Mouse (Mus musculus) limb, embryonic 14.5 days (tissue): ENCODE measurements around the gene Rab3ip. TPM values are rescaled to one million over a fixed set of nuclear protein-coding genes. Genes with fewer than 3 reads are reported as not detected.

Experiments
- ATAC-seq: fragments of 200-750 bp; cut with Nextera tagmentation; 2 replicates; pipeline ENCODE4 v1.8.0; 2017; ENCODE audit warnings: low read depth, moderate number of reproducible peaks, moderate TSS enrichment; ENCODE audit not compliant: low FRiP score
- DNase-seq: peaks from one replicate; pipeline ENCODE4 v3.0.0-alpha.2; 2015; ENCODE audit warnings: low spot score
- H3K27ac ChIP-seq: fragments of 300-500 bp; sonication (generic); replicated peaks from 2 replicates; pipeline ENCODE4 v1.5.1; 2014; ENCODE audit warnings: low read depth, mild to moderate bottlenecking, low read length, moderate library complexity, mixed read lengths
- H3K27me3 ChIP-seq: fragments of 300-500 bp; sonication (generic); 2 replicates; pipeline ENCODE4 v1.6.1; 2014; ENCODE audit warnings: low read length, mixed read lengths; ENCODE audit not compliant: control insufficient read depth, insufficient read depth
- H3K36me3 ChIP-seq: fragments of 300-500 bp; sonication (generic); 2 replicates; pipeline ENCODE4 v1.6.1; 2014; ENCODE audit warnings: mild to moderate bottlenecking, low read length, moderate library complexity, mixed read lengths; ENCODE audit not compliant: control insufficient read depth, insufficient read depth
- H3K4me1 ChIP-seq: fragments of 300-500 bp; sonication (generic); 2 replicates; pipeline ENCODE4 v1.6.1; 2014; ENCODE audit warnings: antibody characterized with exemption, low read length, mixed read lengths; ENCODE audit not compliant: control insufficient read depth, insufficient read depth
- H3K4me2 ChIP-seq: fragments of 300-500 bp; sonication (generic); replicated peaks from 2 replicates; pipeline ENCODE4 v1.6.1; 2014; ENCODE audit warnings: low read depth, mild to moderate bottlenecking, low read length, moderate library complexity; ENCODE audit not compliant: severe bottlenecking
- H3K4me3 ChIP-seq: fragments of 300-500 bp; sonication (generic); replicated peaks from 2 replicates; pipeline ENCODE4 v1.5.1; 2014; ENCODE audit warnings: low read length
- H3K9ac ChIP-seq: fragments of 300-500 bp; sonication (generic); 2 replicates; pipeline ENCODE4 v1.6.1; 2014; ENCODE audit warnings: mild to moderate bottlenecking, low read depth, low read length, moderate library complexity; ENCODE audit not compliant: severe bottlenecking
- H3K9me3 ChIP-seq: fragments of 300-500 bp; sonication (generic); 2 replicates; pipeline ENCODE4 v1.6.1; 2016; ENCODE audit warnings: low read length; ENCODE audit not compliant: control insufficient read depth
- POLR2A ChIP-seq: fragments of 200-500 bp; IDR thresholded peaks from 2 replicates; pipeline ENCODE4 v1.8.0; 2012; ENCODE audit warnings: inconsistent platforms, mild to moderate bottlenecking, moderate library complexity, borderline replicate concordance; ENCODE audit not compliant: insufficient read depth, insufficient read length; ENCODE audit errors: extremely low read depth
- WGBS: fragments of 180-500 bp; shearing (Covaris S2); extraction: QIAGEN DNeasy Blood & Tissue Kit; methylation state at CpG from one replicate; pipeline ENCODE4 v1.1.7; 2014; 5-methylcytosine and 5-hydroxymethylcytosine counted together
- polyA plus RNA-seq, 2 experiments: library from polyadenylated mRNA; depleted of rRNA in 1 of 2; stranded (reverse) in 1 of 2; unstranded in 1 of 2; fragments of >200 nt; fragmentation: Nextera tagmentation in 1 of 2; extraction: Ambion mirVana in 1 of 2; gene quantifications; 2 replicates each; pipeline versions ENCODE4 v1.2.1 to v1.2.3; 2012 to 2014

The Rab3ip gene
- polyA plus RNA-seq, 2 experiments, result 24.3 to 27.0 TPM

DNA sequence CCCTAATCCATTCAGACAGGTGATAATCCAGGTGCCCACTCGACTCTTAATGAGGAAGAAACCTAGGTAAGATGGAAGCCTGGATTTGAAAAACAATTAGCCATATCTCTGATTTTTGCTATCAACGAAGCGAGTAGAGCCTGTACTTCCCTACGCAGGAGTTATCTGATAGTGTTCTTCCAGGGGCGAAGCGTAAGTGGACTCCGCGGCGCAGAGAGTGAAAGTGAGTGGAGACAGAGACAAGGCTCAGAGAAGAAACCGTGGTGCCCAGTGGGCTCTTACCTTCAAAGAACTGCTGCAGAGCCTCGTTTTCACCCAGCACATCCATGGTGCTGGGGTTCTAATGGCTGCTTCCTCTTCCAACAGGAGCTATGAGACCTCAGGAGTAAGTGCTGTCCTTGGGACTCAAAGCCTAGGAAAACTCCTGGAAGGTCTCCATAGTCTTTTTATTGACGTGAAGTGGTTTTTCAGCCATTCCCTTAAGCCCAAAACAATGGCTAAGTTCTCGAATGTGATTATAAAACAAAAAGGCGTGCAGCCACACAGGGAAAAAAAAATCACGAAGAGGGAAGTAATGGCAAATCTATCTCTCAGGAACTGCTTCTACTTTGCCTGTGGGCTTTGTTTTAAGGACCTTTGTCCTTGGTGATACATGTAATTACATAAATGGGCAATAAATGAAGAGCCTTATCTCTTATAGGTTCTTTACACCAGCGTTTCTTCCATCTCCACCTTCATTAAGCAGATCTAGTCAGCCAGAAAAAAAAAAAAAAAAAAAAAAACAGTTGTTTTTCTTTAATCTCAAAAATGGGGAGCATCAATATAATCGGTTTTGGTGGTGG lies 54.0 kb downstream of the Rab3ip start, which contains the start of gene Myrfl:
Myrfl (minus strand) TSS at position 584 of the 842 bp plus-strand sequence.
- Histone ChIP-seq H3K4me3 (no peak within 1 kb of the TSS), H3K27me3 (no peaks in the 10 kb centered on the region), H3K36me3 (no peaks in the 10 kb centered on the region), H3K4me1 (peaks cover 7% of the 10 kb centered on the region; the same call in 1 of the 2 replicates), H3K27ac (no peak within 1 kb of the TSS), H3K4me2 (no peak within 1 kb of the TSS), H3K9ac (no peak within 1 kb of the TSS), H3K9me3 (no peaks in the 10 kb centered on the region)
- ATAC-seq (no peak), DNase-seq (no peak)
- no peak for TF ChIP-seq POLR2A
- WGBS, result 83% methylated on average over 17 of the region's 17 CpGs

DNA sequence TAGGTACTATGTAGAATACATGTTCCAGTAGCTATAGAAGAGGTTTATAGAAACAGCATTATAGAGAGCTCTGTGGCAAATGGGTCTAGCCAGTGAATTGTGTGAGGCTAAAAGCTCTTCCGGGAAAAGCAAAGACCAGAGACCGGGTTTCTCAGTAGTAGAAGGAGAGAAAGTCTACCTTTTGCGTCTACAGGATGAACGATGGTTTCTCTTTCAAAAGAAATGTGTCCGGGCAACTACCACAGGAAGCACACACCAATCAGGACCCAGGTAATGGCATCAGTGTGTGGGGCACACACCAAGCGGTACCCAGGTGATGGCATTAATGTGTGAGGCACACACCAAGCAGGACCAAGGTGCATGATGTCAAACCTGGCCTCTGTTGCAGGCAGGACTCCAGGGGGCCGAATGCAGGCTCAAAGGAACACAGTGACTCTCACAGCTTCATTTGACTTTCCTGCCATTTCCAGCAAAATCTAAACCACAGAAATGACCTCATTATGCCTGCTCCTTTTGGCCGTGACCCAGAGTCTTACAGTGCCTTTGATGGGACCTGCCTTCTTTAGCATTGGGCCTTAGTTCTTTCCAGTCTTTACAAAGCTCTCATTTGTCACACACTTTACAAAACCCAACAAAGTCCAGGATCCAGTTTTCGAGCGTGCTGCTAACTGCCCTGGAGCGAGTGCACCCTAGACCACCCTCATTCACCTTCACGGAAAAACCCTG lies 55.3 kb downstream of the Rab3ip start:
- no peak overlapping the region for H3K27ac ChIP-seq
- H3K36me3 ChIP-seq, result no peaks in the 10 kb centered on the region
- H3K9ac ChIP-seq, result no peak overlapping the region
- H3K4me1 ChIP-seq, result peaks cover 9% of the 10 kb centered on the region; the same call in 1 of the 2 replicates
- DNase-seq (peak; percentile 56), ATAC-seq (no peak)
- no peaks in the 10 kb centered on the region for H3K9me3 ChIP-seq
- 57% methylated on average over 12 of the region's 12 CpGs for WGBS
- no peaks in the 10 kb centered on the region for H3K27me3 ChIP-seq
- no peak for TF ChIP-seq POLR2A
- H3K4me2 ChIP-seq, result no peak overlapping the region
- no peak overlapping the region for H3K4me3 ChIP-seq

DNA sequence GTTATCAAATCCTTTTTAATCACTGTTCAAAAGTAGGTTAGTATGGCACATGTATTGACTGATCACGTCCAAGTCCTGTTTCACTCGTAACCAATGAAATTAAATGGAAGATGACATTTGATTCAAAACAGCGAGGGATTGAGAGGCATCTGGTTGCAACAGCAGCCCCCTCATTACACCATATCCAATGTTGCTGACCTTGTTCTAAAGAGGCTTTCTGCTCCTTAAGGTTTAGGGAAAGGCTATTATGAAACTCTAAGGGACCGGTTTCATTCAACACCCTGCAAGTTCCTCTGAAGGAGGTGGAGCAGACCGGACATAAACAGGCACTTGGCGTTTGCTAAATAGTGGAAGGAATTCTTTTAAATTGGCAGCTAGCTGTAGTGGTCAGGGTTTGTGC lies 56.0 kb downstream of the Rab3ip start:
- 50% methylated on average over 6 of the region's 6 CpGs for WGBS
- no peak overlapping the region for H3K4me3 ChIP-seq
- H3K27me3 ChIP-seq, result no peaks in the 10 kb centered on the region
- peaks cover 9% of the 10 kb centered on the region; the same call in 1 of the 2 replicates for H3K4me1 ChIP-seq
- ATAC-seq, result no peak
- no peak overlapping the region for H3K27ac ChIP-seq
- H3K9ac ChIP-seq, result no peak overlapping the region
- TF ChIP-seq POLR2A, result no peak
- DNase-seq, result no peak
- H3K4me2 ChIP-seq, result no peak overlapping the region
- no peaks in the 10 kb centered on the region for H3K36me3 ChIP-seq
- no peaks in the 10 kb centered on the region for H3K9me3 ChIP-seq

DNA sequence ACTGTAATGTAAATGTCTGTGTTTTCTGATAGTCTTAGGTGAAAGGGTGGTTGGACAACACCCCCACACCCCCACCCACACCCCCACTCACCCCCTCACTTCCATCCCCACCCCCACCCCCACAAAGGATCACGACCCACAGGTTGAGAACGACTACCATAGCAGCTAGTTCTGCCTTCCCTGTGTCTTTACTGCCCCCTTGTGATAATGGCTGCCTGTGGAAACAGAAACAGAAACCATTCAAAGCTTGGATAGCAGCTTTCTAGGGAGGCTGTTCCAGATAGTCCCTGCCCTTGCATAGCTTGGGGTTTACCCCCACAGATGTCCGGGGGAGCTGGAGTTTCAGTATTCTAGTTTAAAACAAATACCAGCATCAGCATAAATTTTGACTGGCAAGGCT lies 56.8 kb downstream of the Rab3ip start:
- H3K4me3 ChIP-seq, result no peak overlapping the region
- 17% methylated on average over 3 of the region's 3 CpGs for WGBS
- H3K27me3 ChIP-seq, result no peaks in the 10 kb centered on the region
- H3K36me3 ChIP-seq, result no peaks in the 10 kb centered on the region
- ATAC-seq (no peak), DNase-seq (peak; percentile 57)
- H3K9me3 ChIP-seq, result no peaks in the 10 kb centered on the region
- no peak overlapping the region for H3K4me2 ChIP-seq
- no peak overlapping the region for H3K27ac ChIP-seq
- no peak for TF ChIP-seq POLR2A
- peaks cover 9% of the 10 kb centered on the region; the same call in 1 of the 2 replicates for H3K4me1 ChIP-seq
- no peak overlapping the region for H3K9ac ChIP-seq

DNA sequence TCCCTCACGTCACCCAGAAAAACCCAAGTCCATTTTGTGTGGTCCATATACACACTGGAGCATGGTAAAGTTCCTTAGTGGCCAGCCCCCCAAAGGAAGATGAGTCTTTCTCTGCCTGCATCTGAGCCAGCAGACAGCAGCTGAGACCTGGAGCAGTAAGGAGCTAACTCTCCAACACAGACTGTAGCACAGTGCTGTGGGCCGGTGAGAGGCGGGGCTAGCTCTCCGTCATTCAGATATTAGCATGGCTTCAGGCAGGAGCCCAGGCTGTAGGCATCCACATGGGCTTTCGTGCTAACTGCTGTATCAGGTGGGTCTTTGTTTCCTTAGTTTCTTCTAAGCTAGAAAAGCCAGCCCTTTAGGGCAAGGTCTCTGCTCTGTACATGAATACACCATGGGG lies 60.0 kb downstream of the Rab3ip start:
- no peak for DNase-seq
- Histone ChIP-seq H3K9me3 (no peaks in the 10 kb centered on the region), H3K4me1 (peaks cover 9% of the 10 kb centered on the region; the same call in 1 of the 2 replicates), H3K9ac (no peak overlapping the region), H3K4me3 (no peak overlapping the region), H3K4me2 (no peak overlapping the region), H3K36me3 (no peaks in the 10 kb centered on the region), H3K27ac (no peak overlapping the region), H3K27me3 (no peaks in the 10 kb centered on the region)
- no peak for TF ChIP-seq POLR2A
- 45% methylated on average over 5 of the region's 5 CpGs for WGBS
- ATAC-seq, result no peak
